ENCODE assay signal across 9 mouse cellular contexts in genomic region chr11:21033234-21033822, GRCm38 (mm10). TPM values are rescaled to one million over a fixed set of nuclear protein-coding genes. Genes with fewer than 3 reads are reported as not detected.
DNase-seq lines count a peak whose midpoint lies in the region; ATAC-seq and TF ChIP-seq lines count a peak whose summit lies in the region.
"Had no signal": no experiment of that assay in that cellular context is flagged by ENCODE, and none has a peak within 500 bp of the region (broad histone marks: within the 10 kb centered on the region; RNA-seq: fewer than 3 reads in every experiment).

No protein-coding gene starts in this region.

- ATAC-seq in kidney, embryonic 16.5 days (ENCODE audit: low FRiP score, low TSS enrichment) = peak; percentile 40; the same call in 1 of the 2 replicates
- ATAC-seq in limb, embryonic 13.5 days (ENCODE audit: low FRiP score, low read depth) = no peak

- H3K9me3 ChIP-seq in kidney, embryonic 16.5 days (ENCODE audit: low read length) = peaks cover 5% of the 10 kb centered on the region; the same call in 1 of the 2 replicates
- peaks cover 12% of the 10 kb centered on the region for H3K9me3 ChIP-seq in E14TG2a.4 (ENCODE audit: low read length)
- peaks cover 4% of the 10 kb centered on the region; the same call in 1 of the 2 replicates for H3K9me3 ChIP-seq in limb, embryonic 13.5 days

- H3K9ac ChIP-seq in kidney, embryonic 16.5 days (replicated peaks; ENCODE audit: low read length) = 0 out of 2 replicates have a peak overlapping the region, but pooled peaks have one; percentile 17
- no peak overlapping the region for H3K9ac ChIP-seq in limb, embryonic 13.5 days

- H3K27me3 ChIP-seq in kidney, embryonic 16.5 days (ENCODE audit: insufficient read depth, low read length) = no peaks in the 10 kb centered on the region
- H3K27me3 ChIP-seq in E14TG2a.4 (ENCODE audit: insufficient read depth, low read length) = no peaks in the 10 kb centered on the region
- no peaks in the 10 kb centered on the region for H3K27me3 ChIP-seq in limb, embryonic 13.5 days

- 62% methylated on average over 14 of the region's 14 CpGs for WGBS in kidney, embryonic 16.5 days
- WGBS in limb, embryonic 13.5 days = 58% methylated on average over 14 of the region's 14 CpGs

- H3K27ac ChIP-seq in kidney, embryonic 16.5 days (ENCODE audit: low read length) = peak overlapping the region; percentile 17; the same call in 1 of the 2 replicates
- peak overlapping the region; percentile 0; the same call in 1 of the 2 replicates for H3K27ac ChIP-seq in limb, embryonic 13.5 days

- TF ChIP-seq CTCF in E14TG2a.4 (conservative IDR thresholded peaks at IDR 0.05; ENCODE audit: low read length) = no peak

- DNase-seq in kidney, adult 11 months = no peak
- peak; percentile 28 for DNase-seq in ZHBTc4 (ENCODE audit: low read depth, low spot score)
- DNase-seq in right cerebral cortex, adult 2 months (ENCODE audit: low spot score in 2 of 2) = no peak
- no peak for DNase-seq in right cerebral cortex, postnatal 4 days
- no peak for DNase-seq in adrenal gland, postnatal 25 days
- DNase-seq: cerebellum, postnatal 14 days had no signal

- H3K4me3 ChIP-seq in kidney, embryonic 16.5 days (ENCODE audit: low read length) = no peak overlapping the region
- 0 out of 2 replicates have a peak overlapping the region, but pooled peaks have one; percentile 0 for H3K4me3 ChIP-seq in E14TG2a.4 (replicated peaks; ENCODE audit: low read length)
- no peak overlapping the region for H3K4me3 ChIP-seq in limb, embryonic 13.5 days

- H3K4me2 ChIP-seq in kidney, embryonic 16.5 days (replicated peaks; ENCODE audit: low read depth, low read length) = no peak overlapping the region
- peak overlapping the region; percentile 32; the same call in 1 of the 2 replicates for H3K4me2 ChIP-seq in limb, embryonic 13.5 days (replicated peaks)

- no peaks in the 10 kb centered on the region for H3K36me3 ChIP-seq in kidney, embryonic 16.5 days (ENCODE audit: insufficient read depth, low read length)
- H3K36me3 ChIP-seq in E14TG2a.4 (ENCODE audit: insufficient read depth, low read length) = no peaks in the 10 kb centered on the region
- H3K36me3 ChIP-seq in limb, embryonic 13.5 days = no peaks in the 10 kb centered on the region

- peaks cover 17% of the 10 kb centered on the region for H3K4me1 ChIP-seq in kidney, embryonic 16.5 days (ENCODE audit: insufficient read depth, low read length)
- H3K4me1 ChIP-seq in E14TG2a.4 (replicated peaks; ENCODE audit: low read depth, low read length) = peaks cover 15% of the 10 kb centered on the region
- peaks cover 16% of the 10 kb centered on the region for H3K4me1 ChIP-seq in limb, embryonic 13.5 days

RNA-seq across cellular contexts. Expression of gene Peli1, which starts 57.8 kb away (rescaled TPM):
- 41.4 and 43.5 TPM in 2 replicates for polyA plus RNA-seq in kidney, embryonic 16.5 days (2015; fragmentation: Nextera tagmentation; extraction: Ambion mirVana)
- polyA plus RNA-seq in limb, embryonic 13.5 days (2015; fragmentation: Nextera tagmentation; extraction: Ambion mirVana) = 44.5 and 45.1 TPM in 2 replicates
- total RNA-seq in adrenal gland, postnatal 25 days (2021) = 18.0 and 19.0 TPM in 2 replicates
